Mouse (Mus musculus): ENCODE measurements at regions not wholly inside any gene's neighbourhood (a gene's known extent, or its start where the extent isn't known, plus 50 kb on each side); places are given as distances from the start of the nearest gene placed in this dataset.

DNA sequence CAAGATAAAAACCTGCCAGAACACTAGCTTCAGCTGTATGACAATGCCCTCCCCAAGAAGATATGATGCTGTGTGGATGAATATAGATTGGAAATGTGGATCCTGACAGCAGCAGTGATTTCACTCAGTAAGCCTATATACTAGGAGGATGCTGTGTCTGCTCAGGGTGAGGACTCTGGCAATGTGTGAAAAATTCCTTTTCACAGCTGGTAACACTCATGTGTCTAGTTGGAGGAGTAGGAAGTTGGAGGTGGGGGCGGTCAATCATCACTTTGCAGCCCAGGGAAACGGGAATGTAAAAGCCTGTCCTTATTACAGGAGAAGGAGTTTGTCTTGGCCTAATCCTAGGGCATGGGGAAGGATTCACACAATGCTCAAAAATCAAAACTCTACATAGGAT, 824.3 kb upstream of the Tenm2 start:
- Histone ChIP-seq H3K27me3 (ENCODE audit: control insufficient read depth, insufficient read depth, insufficient read length) (no peaks in the 10 kb centered on the region), H3K4me2 (ENCODE audit: low read depth) (no peak overlapping the region), H3K4me3 (no peak overlapping the region), H3ac (ENCODE audit: control insufficient read depth, insufficient read length) (no peak overlapping the region), H3K79me2 (ENCODE audit: control insufficient read depth, insufficient read depth) (no peaks in the 10 kb centered on the region), H3K36me3 (ENCODE audit: control insufficient read depth, insufficient read depth) (no peaks in the 10 kb centered on the region)
- no peak for TF ChIP-seq REST (IDR thresholded peaks at IDR 0.05; ENCODE audit: insufficient read depth, insufficient read length)
- no peak for TF ChIP-seq SRF (IDR thresholded peaks at IDR 0.05; ENCODE audit: control insufficient read depth, insufficient read length, low read depth)
- no peak for TF ChIP-seq E2F4 (IDR thresholded peaks at IDR 0.05; ENCODE audit: insufficient read depth)
- no peak for TF ChIP-seq USF1 (IDR thresholded peaks at IDR 0.05; ENCODE audit: low read depth)
- no peak for TF ChIP-seq MAX (IDR thresholded peaks at IDR 0.05; ENCODE audit: low read depth)
- no peak for TF ChIP-seq TCF12 (IDR thresholded peaks at IDR 0.05; ENCODE audit: insufficient read depth, poor library complexity, severe bottlenecking)
- no peak for TF ChIP-seq POLR2A (IDR thresholded peaks at IDR 0.05; ENCODE audit: insufficient read length, low read depth)
- TF ChIP-seq TCF3 (IDR thresholded peaks at IDR 0.05; ENCODE audit: insufficient read length, low read depth), result no peak
- no peak for TF ChIP-seq MYOG (IDR thresholded peaks at IDR 0.05; ENCODE audit: control insufficient read depth in 1 of 3, insufficient read depth in 1 of 3, insufficient read length in 2 of 3, low read depth in 2 of 3)
- no peak for TF ChIP-seq MYOD1 (IDR thresholded peaks at IDR 0.05; ENCODE audit: control insufficient read depth in 1 of 3, insufficient read length in 2 of 3, low read depth in 2 of 3)
- no peak for TF ChIP-seq CEBPB (IDR thresholded peaks at IDR 0.05; ENCODE audit: insufficient read depth, poor library complexity, severe bottlenecking)
- no peak for TF ChIP-seq POLR2AphosphoS2 (IDR thresholded peaks at IDR 0.05; ENCODE audit: insufficient read length, low read depth)

DNA sequence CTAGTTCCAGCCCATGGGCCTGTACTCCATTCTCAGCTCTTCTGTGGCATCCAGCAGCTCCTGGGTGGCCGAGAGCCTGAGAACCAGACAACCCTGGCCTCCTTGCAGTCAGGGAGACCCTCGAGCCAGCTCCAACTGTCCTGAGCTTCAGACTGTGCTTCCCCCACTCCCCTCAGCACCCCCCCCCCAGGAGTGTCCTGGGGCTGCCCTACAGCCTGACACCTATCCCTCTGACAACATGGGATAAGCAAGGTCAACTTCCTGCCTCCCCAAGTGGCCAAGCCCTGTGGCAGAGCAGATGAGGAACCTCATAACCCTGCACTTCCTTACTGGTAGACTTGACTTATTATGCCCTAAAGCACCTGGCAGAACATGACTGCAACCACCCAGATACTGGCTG, 823.1 kb upstream of the Tenm2 start:
- TF ChIP-seq REST (IDR thresholded peaks at IDR 0.05; ENCODE audit: insufficient read depth, insufficient read length), result no peak
- TF ChIP-seq CEBPB (IDR thresholded peaks at IDR 0.05; ENCODE audit: insufficient read depth, poor library complexity, severe bottlenecking), result no peak
- no peak for TF ChIP-seq TCF12 (IDR thresholded peaks at IDR 0.05; ENCODE audit: insufficient read depth, poor library complexity, severe bottlenecking)
- TF ChIP-seq MYOD1 (IDR thresholded peaks at IDR 0.05; ENCODE audit: control insufficient read depth in 1 of 3, insufficient read length in 2 of 3, low read depth in 2 of 3), result no peak
- TF ChIP-seq SRF (IDR thresholded peaks at IDR 0.05; ENCODE audit: control insufficient read depth, insufficient read length, low read depth), result no peak
- H3ac ChIP-seq (ENCODE audit: control insufficient read depth, insufficient read length), result no peak overlapping the region
- H3K4me3 ChIP-seq, result no peak overlapping the region
- H3K27me3 ChIP-seq (ENCODE audit: control insufficient read depth, insufficient read depth, insufficient read length), result no peaks in the 10 kb centered on the region
- no peaks in the 10 kb centered on the region for H3K36me3 ChIP-seq (ENCODE audit: control insufficient read depth, insufficient read depth)
- H3K79me2 ChIP-seq (ENCODE audit: control insufficient read depth, insufficient read depth), result no peaks in the 10 kb centered on the region
- no peak overlapping the region for H3K4me2 ChIP-seq (ENCODE audit: low read depth)

DNA sequence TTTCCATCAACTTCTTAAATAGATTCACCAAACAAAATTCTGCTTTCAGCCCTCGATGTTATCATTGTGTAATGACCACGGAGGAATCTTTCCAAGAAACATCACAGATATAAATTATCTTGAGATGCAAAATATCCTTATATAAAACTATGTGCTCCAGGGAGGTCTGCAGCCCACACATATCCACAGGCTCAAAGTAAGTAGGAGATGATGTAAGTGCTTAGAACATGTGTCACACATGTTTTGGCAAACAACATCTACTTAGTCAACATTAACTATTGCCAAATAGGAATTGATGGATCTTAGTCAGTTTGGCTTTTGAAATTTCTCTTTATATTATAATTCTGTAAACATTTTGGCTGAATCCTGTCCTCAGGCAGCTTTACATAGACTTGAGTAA, 800.8 kb upstream of the Tenm2 start:
- Histone ChIP-seq H3K79me2 (ENCODE audit: control insufficient read depth, insufficient read depth) (no peaks in the 10 kb centered on the region), H3K27me3 (ENCODE audit: control insufficient read depth, insufficient read depth, insufficient read length) (no peaks in the 10 kb centered on the region), H3K4me2 (ENCODE audit: low read depth) (no peak overlapping the region), H3ac (ENCODE audit: control insufficient read depth, insufficient read length) (no peak overlapping the region), H3K4me3 (no peak overlapping the region), H3K36me3 (ENCODE audit: control insufficient read depth, insufficient read depth) (no peaks in the 10 kb centered on the region)
- TF ChIP-seq REST (IDR thresholded peaks at IDR 0.05; ENCODE audit: insufficient read depth, insufficient read length) (no peak), MAX (IDR thresholded peaks at IDR 0.05; ENCODE audit: low read depth) (no peak), POLR2A (IDR thresholded peaks at IDR 0.05; ENCODE audit: insufficient read length, low read depth) (no peak), SRF (IDR thresholded peaks at IDR 0.05; ENCODE audit: control insufficient read depth, insufficient read length, low read depth) (no peak), E2F4 (IDR thresholded peaks at IDR 0.05; ENCODE audit: insufficient read depth) (no peak), USF1 (IDR thresholded peaks at IDR 0.05; ENCODE audit: low read depth) (no peak), POLR2AphosphoS2 (IDR thresholded peaks at IDR 0.05; ENCODE audit: insufficient read length, low read depth) (no peak), CEBPB (IDR thresholded peaks at IDR 0.05; ENCODE audit: insufficient read depth, poor library complexity, severe bottlenecking) (no peak), TCF3 (IDR thresholded peaks at IDR 0.05; ENCODE audit: insufficient read length, low read depth) (no peak), MYOD1 (IDR thresholded peaks at IDR 0.05; ENCODE audit: control insufficient read depth in 1 of 3, insufficient read length in 2 of 3, low read depth in 2 of 3) (no peak)

DNA sequence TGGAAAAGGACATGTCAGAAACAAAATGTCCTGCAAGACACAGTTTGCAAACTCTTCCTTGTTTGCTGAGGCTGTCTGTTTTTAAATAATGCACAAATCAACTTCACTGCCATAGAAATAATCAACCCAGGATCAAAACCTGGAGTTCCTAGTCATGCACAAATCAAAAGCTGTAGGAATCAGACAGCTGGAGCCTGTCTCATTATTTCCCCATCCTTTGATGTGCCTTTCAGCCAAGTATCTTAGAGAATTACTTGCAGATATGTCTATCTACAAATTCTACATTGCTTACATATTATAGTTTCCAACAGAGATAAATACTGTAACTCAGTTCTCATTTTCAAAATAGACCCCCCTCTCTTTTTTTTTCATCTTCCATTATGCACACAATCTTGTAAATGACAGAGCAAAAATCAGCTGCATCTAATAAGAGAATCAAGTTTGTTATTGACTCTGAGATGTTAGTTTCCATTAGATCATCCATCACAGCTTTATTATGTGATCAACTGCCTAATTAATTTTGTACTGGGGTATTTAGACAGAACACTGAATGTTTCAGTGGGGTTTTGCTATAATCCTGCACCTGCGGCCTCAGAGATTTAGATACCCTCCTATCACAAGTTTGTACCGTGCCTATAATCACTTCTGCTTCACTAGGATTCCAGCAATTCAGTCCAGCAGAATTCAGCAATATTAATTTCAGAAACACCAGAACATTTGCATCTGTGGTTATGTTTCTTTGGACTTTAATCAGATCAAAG, 798.9 kb upstream of the Tenm2 start:
- Histone ChIP-seq H3K36me3 (ENCODE audit: control insufficient read depth, insufficient read depth) (no peaks in the 10 kb centered on the region), H3K79me2 (ENCODE audit: control insufficient read depth, insufficient read depth) (no peaks in the 10 kb centered on the region), H3K4me3 (no peak overlapping the region), H3K4me2 (ENCODE audit: low read depth) (no peak overlapping the region), H3ac (ENCODE audit: control insufficient read depth, insufficient read length) (no peak overlapping the region), H3K27me3 (ENCODE audit: control insufficient read depth, insufficient read depth, insufficient read length) (no peaks in the 10 kb centered on the region)
- TF ChIP-seq POLR2AphosphoS2 (IDR thresholded peaks at IDR 0.05; ENCODE audit: insufficient read length, low read depth) (no peak), REST (IDR thresholded peaks at IDR 0.05; ENCODE audit: insufficient read depth, insufficient read length) (no peak), MYOD1 (IDR thresholded peaks at IDR 0.05; ENCODE audit: control insufficient read depth in 1 of 3, insufficient read length in 2 of 3, low read depth in 2 of 3) (no peak), E2F4 (IDR thresholded peaks at IDR 0.05; ENCODE audit: insufficient read depth) (no peak), MYOG (IDR thresholded peaks at IDR 0.05; ENCODE audit: control insufficient read depth in 1 of 3, insufficient read depth in 1 of 3, insufficient read length in 2 of 3, low read depth in 2 of 3) (no peak), USF1 (IDR thresholded peaks at IDR 0.05; ENCODE audit: low read depth) (no peak), CEBPB (IDR thresholded peaks at IDR 0.05; ENCODE audit: insufficient read depth, poor library complexity, severe bottlenecking) (no peak), POLR2A (IDR thresholded peaks at IDR 0.05; ENCODE audit: insufficient read length, low read depth) (no peak), SRF (IDR thresholded peaks at IDR 0.05; ENCODE audit: control insufficient read depth, insufficient read length, low read depth) (no peak), TCF12 (IDR thresholded peaks at IDR 0.05; ENCODE audit: insufficient read depth, poor library complexity, severe bottlenecking) (no peak), TCF3 (IDR thresholded peaks at IDR 0.05; ENCODE audit: insufficient read length, low read depth) (no peak), MAX (IDR thresholded peaks at IDR 0.05; ENCODE audit: low read depth) (no peak)
